Mouse (Mus musculus) liver, embryonic 14.5 days (tissue): ENCODE data around the gene Ssbp3. TPM values are rescaled to one million over a fixed set of nuclear protein-coding genes. Genes with fewer than 3 reads are reported as not detected.

Experiments
- ATAC-seq: fragments of 200-750 bp; cut with Nextera tagmentation; 2 replicates; pipeline ENCODE4 v1.8.0; 2017; ENCODE audit warnings: moderate number of reproducible peaks, mild to moderate bottlenecking, moderate library complexity; ENCODE audit not compliant: insufficient read depth
- DNase-seq, 3 experiments: peaks; one replicate each; pipeline ENCODE4 v3.0.0-alpha.2; 2012 to 2013; ENCODE audit warnings: low read depth in 3 of 3, low spot score in 3 of 3
- H3K27ac ChIP-seq: fragments of 300-500 bp; sonication (generic); 2 replicates; pipeline ENCODE4 v1.5.1; 2014; ENCODE audit warnings: moderate library complexity, mild to moderate bottlenecking, control low read depth, inconsistent platforms
- H3K27me3 ChIP-seq: fragments of 300-500 bp; sonication (generic); 2 replicates; pipeline ENCODE4 v1.6.1; 2014; ENCODE audit warnings: mild to moderate bottlenecking, low read length, moderate library complexity; ENCODE audit not compliant: control insufficient read depth, insufficient read depth
- H3K36me3 ChIP-seq: fragments of 300-500 bp; sonication (generic); replicated peaks from 2 replicates; pipeline ENCODE4 v1.6.1; 2014; ENCODE audit warnings: low read depth; ENCODE audit not compliant: control insufficient read depth, insufficient read depth
- H3K4me1 ChIP-seq, 2 experiments: fragments of 200-500 bp in 1 of 2; fragments of 300-500 bp in 1 of 2; sonication (generic) in 1 of 2; replicated peaks; 2 replicates each; pipeline ENCODE4 v1.6.1; 2012 to 2014; ENCODE audit warnings: antibody characterized with exemption in 1 of 2, inconsistent platforms in 1 of 2, low read length in 1 of 2; ENCODE audit not compliant: control insufficient read depth in 2 of 2, insufficient read depth in 2 of 2
- H3K4me2 ChIP-seq: fragments of 300-500 bp; sonication (generic); 2 replicates; pipeline ENCODE4 v1.6.1; 2014; ENCODE audit warnings: low read depth, mild to moderate bottlenecking, control low read depth, moderate library complexity
- H3K4me3 ChIP-seq, 2 experiments: fragments of 200-500 bp in 1 of 2; fragments of 300-500 bp in 1 of 2; sonication (generic) in 1 of 2; 2 replicates each; pipeline ENCODE4 v1.5.1; 2012 to 2014; ENCODE audit warnings: low read depth in 2 of 2, low read length in 2 of 2, mild to moderate bottlenecking in 2 of 2, control low read depth in 1 of 2, inconsistent platforms in 1 of 2, moderate library complexity in 1 of 2; ENCODE audit not compliant: insufficient read depth in 1 of 2
- H3K9ac ChIP-seq: fragments of 300-500 bp; sonication (generic); replicated peaks from 2 replicates; pipeline ENCODE4 v1.6.1; 2014; ENCODE audit warnings: mild to moderate bottlenecking, control low read depth, moderate library complexity
- H3K9me3 ChIP-seq: fragments of 300-500 bp; sonication (generic); 2 replicates; pipeline ENCODE4 v1.6.1; 2016; ENCODE audit warnings: low read length, mixed read lengths; ENCODE audit not compliant: control insufficient read depth
- CTCF ChIP-seq: IDR thresholded peaks from 2 replicates; pipeline ENCODE4 v1.5.1; 2016; ENCODE audit warnings: antibody characterized with exemption, low read depth, control low read depth
- EP300 ChIP-seq: IDR thresholded peaks from 2 replicates; pipeline ENCODE4 v1.6.1; 2016; ENCODE audit warnings: antibody characterized with exemption, low read depth
- WGBS: fragments of 180-500 bp; shearing (Covaris S2); extraction: QIAGEN DNeasy Blood & Tissue Kit; methylation state at CpG from one replicate; pipeline ENCODE4 v1.1.7; 2014; ENCODE audit not compliant: insufficient replicate concordance; 5-methylcytosine and 5-hydroxymethylcytosine counted together
- polyA plus RNA-seq, 2 experiments: library from polyadenylated mRNA; depleted of rRNA in 1 of 2; stranded (reverse) in 1 of 2; unstranded in 1 of 2; fragments of >200 nt; fragmentation: Nextera tagmentation in 1 of 2; extraction: Ambion mirVana in 1 of 2; gene quantifications; 2 replicates each; pipeline versions ENCODE4 v1.2.1 to v1.2.3; 2012 to 2014

Gene Ssbp3
- polyA plus RNA-seq, 2 experiments = 33.0 to 52.1 TPM

GRCm38 (mm10) chr4:107021464-107021863, 111.0 kb downstream of the Ssbp3 start:
- ATAC-seq = no peak; the same call in 1 of the 2 replicates
- H3K4me2 ChIP-seq = no peak overlapping the region
- H3K36me3 ChIP-seq = no peaks in the 10 kb centered on the region
- no peak overlapping the region for H3K27ac ChIP-seq
- H3K9ac ChIP-seq = no peak overlapping the region
- no peaks in the 10 kb centered on the region for H3K27me3 ChIP-seq
- H3K4me3 ChIP-seq = no peak overlapping the region
- TF ChIP-seq EP300 (no peak), CTCF (no peak)
- H3K4me1 ChIP-seq = peaks cover 0 to 8% of the 10 kb centered on the region in 2 experiments; a peak in 2 of 4 replicates
- no peak for DNase-seq
- no peaks in the 10 kb centered on the region for H3K9me3 ChIP-seq
- 69% methylated on average over 3 of the region's 3 CpGs for WGBS

- Histone ChIP-seq H3K27ac (no peak overlapping the region), H3K4me2 (no peak overlapping the region), H3K4me3 (no peak overlapping the region), H3K4me1 (peaks cover 0 to 5% of the 10 kb centered on the region in 2 experiments; a peak in 2 of 4 replicates), H3K36me3 (peaks cover 6% of the 10 kb centered on the region), H3K27me3 (no peaks in the 10 kb centered on the region), H3K9ac (no peak overlapping the region), H3K9me3 (no peaks in the 10 kb centered on the region)
- WGBS = 90% methylated on average over 7 of the region's 7 CpGs
- TF ChIP-seq CTCF = no peak
- no peak for TF ChIP-seq EP300
- ATAC-seq (no peak), DNase-seq (no peak)
Measured at GRCm38 (mm10) chr4:107024899-107025298, 114.4 kb downstream of the Ssbp3 start.

- no peak overlapping the region for H3K9ac ChIP-seq
- ATAC-seq = no peak
- no peak overlapping the region for H3K4me3 ChIP-seq
- WGBS = 90% methylated on average over 5 of the region's 5 CpGs
- H3K27me3 ChIP-seq = no peaks in the 10 kb centered on the region
- H3K9me3 ChIP-seq = no peaks in the 10 kb centered on the region
- peaks cover 0 to 4% of the 10 kb centered on the region in 2 experiments; a peak in 2 of 4 replicates for H3K4me1 ChIP-seq
- no peak overlapping the region for H3K4me2 ChIP-seq
- no peak for DNase-seq
- no peak overlapping the region for H3K27ac ChIP-seq
- H3K36me3 ChIP-seq = peaks cover 6% of the 10 kb centered on the region
- TF ChIP-seq CTCF = no peak
- no peak for TF ChIP-seq EP300
Measured at GRCm38 (mm10) chr4:107025369-107025768, 114.9 kb downstream of the Ssbp3 start.

GRCm38 (mm10) chr4:107026451-107026850, 116.0 kb downstream of the Ssbp3 start:
- Histone ChIP-seq H3K4me3 (no peak overlapping the region), H3K36me3 (peaks cover 12% of the 10 kb centered on the region), H3K4me1 (no peaks in the 10 kb centered on the region), H3K4me2 (no peak overlapping the region), H3K9ac (no peak overlapping the region), H3K9me3 (no peaks in the 10 kb centered on the region), H3K27me3 (no peaks in the 10 kb centered on the region), H3K27ac (no peak overlapping the region)
- 70% methylated on average over 8 of the region's 8 CpGs for WGBS
- ATAC-seq (no peak), DNase-seq (no peak)
- TF ChIP-seq CTCF (no peak), EP300 (no peak)

GRCm38 (mm10) chr4:107035689-107036088, 125.2 kb downstream of the Ssbp3 start:
- Histone ChIP-seq H3K27me3 (no peaks in the 10 kb centered on the region), H3K4me3 (no peak overlapping the region), H3K4me1 (no peaks in the 10 kb centered on the region), H3K27ac (no peak overlapping the region), H3K4me2 (no peak overlapping the region), H3K9me3 (no peaks in the 10 kb centered on the region), H3K36me3 (peaks cover 47% of the 10 kb centered on the region), H3K9ac (no peak overlapping the region)
- DNase-seq = no peak
- whole genome bisulfite sequencing = 84% methylated on average over 4 of the region's 4 CpGs
- peak; percentile 22; the same call in 1 of the 2 replicates for ATAC-seq
- TF ChIP-seq CTCF = no peak
- no peak for TF ChIP-seq EP300
